10 mouse cellular contexts compared by ENCODE assay signal in genomic region chr4:141360846-141361245, GRCm38 (mm10). TPM values are rescaled to one million over a fixed set of nuclear protein-coding genes. Genes with fewer than 3 reads are reported as not detected.
DNase-seq lines count a peak whose midpoint lies in the region; ATAC-seq and TF ChIP-seq lines count a peak whose summit lies in the region.
"Had no signal": no experiment of that assay in that cellular context is flagged by ENCODE, and none has a peak within 500 bp of the region (broad histone marks: within the 10 kb centered on the region; RNA-seq: fewer than 3 reads in every experiment).

No protein-coding gene starts in this region.

- no peaks in the 10 kb centered on the region for H3K27me3 ChIP-seq in kidney, embryonic 16.5 days (ENCODE audit: insufficient read depth, low read length)
- H3K27me3 ChIP-seq in E14TG2a.4 (ENCODE audit: insufficient read depth, low read length) = peaks cover 17% of the 10 kb centered on the region
- H3K27me3 ChIP-seq in limb, embryonic 14.5 days (ENCODE audit: control insufficient read depth, insufficient read depth, low read length) = peaks cover 11% of the 10 kb centered on the region; the same call in 1 of the 2 replicates

- no peak overlapping the region for H3K4me3 ChIP-seq in kidney, embryonic 16.5 days (ENCODE audit: low read length)
- peak overlapping the region; percentile 14; the same call in 1 of the 2 replicates for H3K4me3 ChIP-seq in E14TG2a.4 (replicated peaks; ENCODE audit: low read length)
- H3K4me3 ChIP-seq in limb, embryonic 14.5 days (replicated peaks; ENCODE audit: low read length) = no peak overlapping the region
- H3K4me3 ChIP-seq: embryonic facial prominence, embryonic 15.5 days; liver, embryonic 15.5 days had no signal

- no peak overlapping the region for H3K9ac ChIP-seq in kidney, embryonic 16.5 days (replicated peaks; ENCODE audit: low read length)
- no peak overlapping the region for H3K9ac ChIP-seq in limb, embryonic 14.5 days (ENCODE audit: low read depth, low read length, severe bottlenecking)
- H3K9ac ChIP-seq: embryonic facial prominence, embryonic 15.5 days; liver, embryonic 15.5 days had no signal

- peaks cover 12% of the 10 kb centered on the region; the same call in 1 of the 2 replicates for H3K4me1 ChIP-seq in kidney, embryonic 16.5 days (ENCODE audit: insufficient read depth, low read length)
- H3K4me1 ChIP-seq in E14TG2a.4 (replicated peaks; ENCODE audit: low read depth, low read length) = peaks cover 74% of the 10 kb centered on the region
- peaks cover 8% of the 10 kb centered on the region; the same call in 1 of the 2 replicates for H3K4me1 ChIP-seq in limb, embryonic 14.5 days (ENCODE audit: control insufficient read depth, insufficient read depth, low read length)

- DNase-seq in kidney, adult 9 months = peak; percentile 40
- peak; percentile 77 for DNase-seq in adrenal gland, postnatal 14 days
- peak; percentile 45 for DNase-seq in limb, embryonic 14.5 days (ENCODE audit: low spot score)
- DNase-seq in MN1 (ENCODE audit: low spot score) = no peak
- DNase-seq in layer of hippocampus, postnatal 36 days = no peak
- no peak for DNase-seq in cerebellum, adult 11 months

- peaks cover 3% of the 10 kb centered on the region; the same call in 1 of the 2 replicates for H3K9me3 ChIP-seq in kidney, embryonic 16.5 days (ENCODE audit: low read length)
- no peaks in the 10 kb centered on the region; the same call in 1 of the 2 replicates for H3K9me3 ChIP-seq in E14TG2a.4 (ENCODE audit: low read length)
- H3K9me3 ChIP-seq in limb, embryonic 14.5 days (ENCODE audit: control insufficient read depth, low read length) = no peaks in the 10 kb centered on the region
- H3K9me3 ChIP-seq: embryonic facial prominence, embryonic 15.5 days; liver, embryonic 15.5 days had no signal

- TF ChIP-seq POLR2A in limb, embryonic 14.5 days (IDR thresholded peaks at IDR 0.05; ENCODE audit: borderline replicate concordance, extremely low read depth, insufficient read depth, insufficient read length) = no peak

- no peak overlapping the region for H3K27ac ChIP-seq in kidney, embryonic 16.5 days (ENCODE audit: low read length)
- no peak overlapping the region for H3K27ac ChIP-seq in limb, embryonic 14.5 days (replicated peaks; ENCODE audit: low read depth, low read length)
- H3K27ac ChIP-seq: embryonic facial prominence, embryonic 15.5 days; liver, embryonic 15.5 days had no signal

- ATAC-seq in kidney, embryonic 16.5 days (ENCODE audit: low FRiP score, low TSS enrichment) = no peak
- ATAC-seq in limb, embryonic 14.5 days (ENCODE audit: low FRiP score, low read depth) = no peak

- peak; percentile 80 for TF ChIP-seq CTCF in E14TG2a.4 (conservative IDR thresholded peaks at IDR 0.05; ENCODE audit: low read length)

- no peaks in the 10 kb centered on the region for H3K36me3 ChIP-seq in kidney, embryonic 16.5 days (ENCODE audit: insufficient read depth, low read length)
- no peaks in the 10 kb centered on the region for H3K36me3 ChIP-seq in E14TG2a.4 (ENCODE audit: insufficient read depth, low read length)
- H3K36me3 ChIP-seq in limb, embryonic 14.5 days (ENCODE audit: control insufficient read depth, insufficient read depth, low read length) = no peaks in the 10 kb centered on the region
- H3K36me3 ChIP-seq: embryonic facial prominence, embryonic 15.5 days; liver, embryonic 15.5 days had no signal

- 41% methylated on average over 7 of the region's 7 CpGs for WGBS in kidney, embryonic 16.5 days
- WGBS in limb, embryonic 14.5 days = 28% methylated on average over 7 of the region's 7 CpGs

- no peak overlapping the region for H3K4me2 ChIP-seq in kidney, embryonic 16.5 days (replicated peaks; ENCODE audit: low read depth, low read length)
- no peak overlapping the region for H3K4me2 ChIP-seq in limb, embryonic 14.5 days (replicated peaks; ENCODE audit: low read depth, low read length, severe bottlenecking)
- H3K4me2 ChIP-seq: embryonic facial prominence, embryonic 15.5 days; liver, embryonic 15.5 days had no signal

RNA-seq across cellular contexts. Expression of gene Fam131c, which starts 7.2 kb away (rescaled TPM):
- polyA plus RNA-seq in kidney, embryonic 16.5 days (2015; fragmentation: Nextera tagmentation; extraction: Ambion mirVana) = 3.0 and 3.1 TPM in 2 replicates
- 11.0 and 16.9 TPM in 2 replicates for total RNA-seq in adrenal gland, postnatal 14 days (2021)
- polyA plus RNA-seq in limb, embryonic 14.5 days (2012; rRNA removed) = 1.2 and 1.8 TPM in 2 replicates
- 1.5 and 1.6 TPM in 2 replicates for polyA plus RNA-seq in limb, embryonic 14.5 days (2014; fragmentation: Nextera tagmentation; extraction: Ambion mirVana)
- 1 to 10 TPM; 2.1 to 3.3 TPM for total RNA-seq in layer of hippocampus, postnatal 36 days (2021)

RNA-seq across cellular contexts. Expression of gene Clcnka, which starts 37.7 kb away (rescaled TPM):
- 14.7 and 17.8 TPM in 2 replicates for polyA plus RNA-seq in kidney, embryonic 16.5 days (2015; fragmentation: Nextera tagmentation; extraction: Ambion mirVana)
- not detected in 2 replicates for total RNA-seq in adrenal gland, postnatal 14 days (2021)
- polyA plus RNA-seq in limb, embryonic 14.5 days (2012; rRNA removed) = 0.75 and 1.3 TPM in 2 replicates
- polyA plus RNA-seq in limb, embryonic 14.5 days (2014; fragmentation: Nextera tagmentation; extraction: Ambion mirVana) = 0.36 and 0.61 TPM in 2 replicates
- not detected for total RNA-seq in layer of hippocampus, postnatal 36 days (2021)
- polyA plus RNA-seq: liver, embryonic 15.5 days had no signal

RNA-seq across cellular contexts. Expression of gene Clcnkb, which starts 55.0 kb away (rescaled TPM):
- 34.2 and 48.4 TPM in 2 replicates for polyA plus RNA-seq in kidney, embryonic 16.5 days (2015; fragmentation: Nextera tagmentation; extraction: Ambion mirVana)
- total RNA-seq in adrenal gland, postnatal 14 days (2021) = not detected in 2 replicates
- polyA plus RNA-seq in limb, embryonic 14.5 days (2012; rRNA removed) = 0.21 TPM in 1 of 2 replicates, not detected in the other
- 0.51 TPM in 1 of 2 replicates, not detected in the other for polyA plus RNA-seq in limb, embryonic 14.5 days (2014; fragmentation: Nextera tagmentation; extraction: Ambion mirVana)
- total RNA-seq in layer of hippocampus, postnatal 36 days (2021) = not detected
- polyA plus RNA-seq: embryonic facial prominence, embryonic 15.5 days; liver, embryonic 15.5 days had no signal

RNA-seq across cellular contexts. Expression of gene Hspb7, which starts 59.7 kb away (rescaled TPM):
- polyA plus RNA-seq in kidney, embryonic 16.5 days (2015; fragmentation: Nextera tagmentation; extraction: Ambion mirVana) = 0.58 and 0.80 TPM in 2 replicates
- total RNA-seq in adrenal gland, postnatal 14 days (2021) = 0.19 and 1.5 TPM in 2 replicates
- polyA plus RNA-seq in limb, embryonic 14.5 days (2012; rRNA removed) = 3.0 and 3.2 TPM in 2 replicates
- polyA plus RNA-seq in limb, embryonic 14.5 days (2014; fragmentation: Nextera tagmentation; extraction: Ambion mirVana) = 0.43 and 1.3 TPM in 2 replicates
- total RNA-seq in layer of hippocampus, postnatal 36 days (2021) = not detected

RNA-seq across cellular contexts. Expression of gene Epha2, which starts 59.8 kb away (rescaled TPM):
- polyA plus RNA-seq in kidney, embryonic 16.5 days (2015; fragmentation: Nextera tagmentation; extraction: Ambion mirVana) = 8.3 and 8.6 TPM in 2 replicates
- total RNA-seq in adrenal gland, postnatal 14 days (2021) = 18.8 and 19.4 TPM in 2 replicates
- 9.4 and 13.1 TPM in 2 replicates for polyA plus RNA-seq in limb, embryonic 14.5 days (2012; rRNA removed)
- 2.2 and 2.4 TPM in 2 replicates for polyA plus RNA-seq in limb, embryonic 14.5 days (2014; fragmentation: Nextera tagmentation; extraction: Ambion mirVana)
- total RNA-seq in layer of hippocampus, postnatal 36 days (2021) = 1 to 10 TPM; 1.3 to 1.7 TPM

Comparison
In these comparisons a context has a peak if more than half of its experiments do, and no peak if none do; other contexts are left out.
1. DNase-seq: peak in kidney, adult 9 months (single experiment), adrenal gland, postnatal 14 days (single experiment) and limb, embryonic 14.5 days (single experiment); none in MN1 (single experiment), layer of hippocampus, postnatal 36 days (0 of 2) and cerebellum, adult 11 months (single experiment).